Mouse (Mus musculus): ENCODE data around the gene Fam166b. TPM values are rescaled to one million over a fixed set of nuclear protein-coding genes. Genes with fewer than 3 reads are reported as not detected.
A peak's percentile ranks its signal among the peaks of the same experiment; 100 is the strongest.

Fam166b gene
- polyA plus RNA-seq, 1 experiment from 2014 or later = 0.22 TPM

GRCm38 (mm10) chr4:43399391-43400131, 29.4 kb downstream of the Fam166b start:
- no peaks in the 10 kb centered on the region for H3K36me3 ChIP-seq
- peaks cover 46% of the 10 kb centered on the region for H3K4me1 ChIP-seq
- no peak overlapping the region for H3K4me3 ChIP-seq (replicated peaks)
- peak; percentile 8; the same call in 1 of the 2 replicates for ATAC-seq (ENCODE audit: insufficient read depth, low FRiP score, low read depth)
- 68% methylated on average over 31 of the region's 31 CpGs for WGBS
- H3K9ac ChIP-seq = no peak overlapping the region
- H3K27ac ChIP-seq = peak overlapping the region; percentile 65
- no peaks in the 10 kb centered on the region for H3K9me3 ChIP-seq
- 0 out of 2 replicates have a peak overlapping the region, but pooled peaks have one; percentile 8 for H3K4me2 ChIP-seq
- H3K27me3 ChIP-seq (replicated peaks) = no peaks in the 10 kb centered on the region

- no peaks in the 10 kb centered on the region for H3K36me3 ChIP-seq
- H3K4me3 ChIP-seq (replicated peaks) = no peak overlapping the region
- H3K9ac ChIP-seq = no peak overlapping the region
- H3K4me2 ChIP-seq = no peak overlapping the region
- peak overlapping the region; percentile 65 for H3K27ac ChIP-seq
- no peaks in the 10 kb centered on the region for H3K27me3 ChIP-seq (replicated peaks)
- H3K9me3 ChIP-seq = no peaks in the 10 kb centered on the region
- ATAC-seq (ENCODE audit: insufficient read depth, low FRiP score, low read depth) = no peak
- peaks cover 52% of the 10 kb centered on the region for H3K4me1 ChIP-seq
- WGBS = 37% methylated on average over 17 of the region's 17 CpGs
These were observed 30.1 kb downstream of the Fam166b start for GRCm38 (mm10) chr4:43398829-43399331.

- Histone ChIP-seq H3K4me1 (peaks cover 53% of the 10 kb centered on the region), H3K27me3 (replicated peaks) (no peaks in the 10 kb centered on the region), H3K9ac (no peak overlapping the region), H3K9me3 (no peaks in the 10 kb centered on the region), H3K4me2 (no peak overlapping the region), H3K4me3 (replicated peaks) (no peak overlapping the region), H3K27ac (0 out of 2 replicates have a peak overlapping the region, but pooled peaks have one; percentile 24), H3K36me3 (no peaks in the 10 kb centered on the region)
- no peak for ATAC-seq (ENCODE audit: insufficient read depth, low FRiP score, low read depth)
- 66% methylated on average over 4 of the region's 4 CpGs for WGBS
These were observed 30.9 kb downstream of the Fam166b start for GRCm38 (mm10) chr4:43398014-43398413.

- 77% methylated on average over 5 of the region's 5 CpGs for WGBS
- no peak overlapping the region for H3K9ac ChIP-seq
- no peak for ATAC-seq (ENCODE audit: insufficient read depth, low FRiP score, low read depth)
- no peak overlapping the region for H3K27ac ChIP-seq
- peaks cover 47% of the 10 kb centered on the region for H3K4me1 ChIP-seq
- no peaks in the 10 kb centered on the region for H3K27me3 ChIP-seq (replicated peaks)
- no peaks in the 10 kb centered on the region for H3K9me3 ChIP-seq
- no peak overlapping the region for H3K4me2 ChIP-seq
- no peaks in the 10 kb centered on the region for H3K36me3 ChIP-seq
- no peak overlapping the region for H3K4me3 ChIP-seq (replicated peaks)
These were observed 32.6 kb downstream of the Fam166b start for GRCm38 (mm10) chr4:43396381-43396780.

GRCm38 (mm10) chr4:43395836-43396235, 33.1 kb downstream of the Fam166b start:
- Histone ChIP-seq H3K4me3 (replicated peaks) (no peak overlapping the region), H3K9me3 (no peaks in the 10 kb centered on the region), H3K27me3 (replicated peaks) (no peaks in the 10 kb centered on the region), H3K36me3 (no peaks in the 10 kb centered on the region), H3K9ac (no peak overlapping the region), H3K4me2 (no peak overlapping the region), H3K4me1 (peaks cover 41% of the 10 kb centered on the region), H3K27ac (no peak overlapping the region)
- no peak for ATAC-seq (ENCODE audit: insufficient read depth, low FRiP score, low read depth)
- 74% methylated on average over 9 of the region's 9 CpGs for WGBS

- Histone ChIP-seq H3K9ac (no peak overlapping the region; the same call in 1 of the 2 replicates), H3K27me3 (replicated peaks) (no peaks in the 10 kb centered on the region), H3K4me3 (replicated peaks) (no peak overlapping the region), H3K27ac (peak overlapping the region; percentile 96), H3K9me3 (no peaks in the 10 kb centered on the region), H3K4me1 (peaks cover 35% of the 10 kb centered on the region), H3K4me2 (no peak overlapping the region), H3K36me3 (no peaks in the 10 kb centered on the region)
- 83% methylated on average over 5 of the region's 5 CpGs for WGBS
- no peak; the same call in 1 of the 2 replicates for ATAC-seq (ENCODE audit: insufficient read depth, low FRiP score, low read depth)
These were observed 33.8 kb downstream of the Fam166b start for GRCm38 (mm10) chr4:43395147-43395546.

GRCm38 (mm10) chr4:43394345-43394891, 34.5 kb downstream of the Fam166b start:
- Histone ChIP-seq H3K4me3 (replicated peaks) (no peak overlapping the region), H3K4me2 (peak overlapping the region; percentile 11; the same call in 1 of the 2 replicates), H3K36me3 (no peaks in the 10 kb centered on the region), H3K9ac (peak overlapping the region; percentile 3; the same call in 1 of the 2 replicates), H3K27ac (peak overlapping the region; percentile 96), H3K27me3 (replicated peaks) (no peaks in the 10 kb centered on the region), H3K9me3 (no peaks in the 10 kb centered on the region), H3K4me1 (peaks cover 28% of the 10 kb centered on the region)
- WGBS = 20% methylated on average over 15 of the region's 15 CpGs
- ATAC-seq (ENCODE audit: insufficient read depth, low FRiP score, low read depth) = peak; percentile 70

- Histone ChIP-seq H3K4me3 (replicated peaks) (no peak overlapping the region), H3K9ac (no peak overlapping the region), H3K36me3 (no peaks in the 10 kb centered on the region), H3K4me1 (peaks cover 13% of the 10 kb centered on the region), H3K9me3 (no peaks in the 10 kb centered on the region), H3K27ac (no peak overlapping the region), H3K27me3 (replicated peaks) (no peaks in the 10 kb centered on the region), H3K4me2 (no peak overlapping the region)
- 73% methylated on average over 3 of the region's 3 CpGs for WGBS
- no peak for ATAC-seq (ENCODE audit: insufficient read depth, low FRiP score, low read depth)
These were observed 37.3 kb downstream of the Fam166b start for GRCm38 (mm10) chr4:43391521-43392050.

GRCm38 (mm10) chr4:43389845-43390440, 39.0 kb downstream of the Fam166b start:
- no peak for ATAC-seq (ENCODE audit: insufficient read depth, low FRiP score, low read depth)
- Histone ChIP-seq H3K9me3 (no peaks in the 10 kb centered on the region), H3K27ac (no peak overlapping the region), H3K27me3 (replicated peaks) (no peaks in the 10 kb centered on the region), H3K4me3 (replicated peaks) (no peak overlapping the region), H3K4me1 (peaks cover 11% of the 10 kb centered on the region), H3K9ac (no peak overlapping the region), H3K4me2 (no peak overlapping the region), H3K36me3 (no peaks in the 10 kb centered on the region)
- 63% methylated on average over 9 of the region's 9 CpGs for WGBS

- 68% methylated on average over 2 of the region's 2 CpGs for WGBS
- H3K4me2 ChIP-seq = no peak overlapping the region
- no peak for ATAC-seq (ENCODE audit: insufficient read depth, low FRiP score, low read depth)
- H3K4me3 ChIP-seq (replicated peaks) = no peak overlapping the region
- no peaks in the 10 kb centered on the region for H3K36me3 ChIP-seq
- H3K27me3 ChIP-seq (replicated peaks) = no peaks in the 10 kb centered on the region
- H3K9ac ChIP-seq = no peak overlapping the region
- peaks cover 7% of the 10 kb centered on the region; the same call in 1 of the 2 replicates for H3K4me1 ChIP-seq
- no peak overlapping the region for H3K27ac ChIP-seq
- no peaks in the 10 kb centered on the region for H3K9me3 ChIP-seq
These were observed 39.5 kb downstream of the Fam166b start for GRCm38 (mm10) chr4:43389390-43389789.

- no peak overlapping the region for H3K27ac ChIP-seq
- H3K36me3 ChIP-seq = no peaks in the 10 kb centered on the region
- H3K9ac ChIP-seq = no peak overlapping the region
- H3K4me2 ChIP-seq = no peak overlapping the region
- ATAC-seq (ENCODE audit: insufficient read depth, low FRiP score, low read depth) = no peak
- H3K4me3 ChIP-seq (replicated peaks) = no peak overlapping the region
- H3K9me3 ChIP-seq = no peaks in the 10 kb centered on the region
- peaks cover 4% of the 10 kb centered on the region for H3K4me1 ChIP-seq
- no peaks in the 10 kb centered on the region for H3K27me3 ChIP-seq (replicated peaks)
These were observed 42.0 kb downstream of the Fam166b start for GRCm38 (mm10) chr4:43386932-43387331.

GRCm38 (mm10) chr4:43384541-43384940, 44.4 kb downstream of the Fam166b start:
- no peak overlapping the region for H3K27ac ChIP-seq
- no peak overlapping the region for H3K9ac ChIP-seq
- 80% methylated on average over 3 of the region's 3 CpGs for WGBS
- H3K4me1 ChIP-seq = peaks cover 11% of the 10 kb centered on the region
- H3K27me3 ChIP-seq (replicated peaks) = no peaks in the 10 kb centered on the region
- ATAC-seq (ENCODE audit: insufficient read depth, low FRiP score, low read depth) = no peak
- H3K4me2 ChIP-seq = no peak overlapping the region
- no peak overlapping the region for H3K4me3 ChIP-seq (replicated peaks)
- no peaks in the 10 kb centered on the region for H3K9me3 ChIP-seq
- H3K36me3 ChIP-seq = no peaks in the 10 kb centered on the region

Measured in stomach, embryonic 15.5 days (tissue).